Mouse (Mus musculus) 3T3-L1 (cell line): ENCODE results near the gene Cfap73.

Source experiments
- DNase-seq: peaks from one replicate; pipeline ENCODE4 v3.0.0-alpha.2; 2015; ENCODE audit warnings: low read depth, low spot score

Gene Cfap73

DNA sequence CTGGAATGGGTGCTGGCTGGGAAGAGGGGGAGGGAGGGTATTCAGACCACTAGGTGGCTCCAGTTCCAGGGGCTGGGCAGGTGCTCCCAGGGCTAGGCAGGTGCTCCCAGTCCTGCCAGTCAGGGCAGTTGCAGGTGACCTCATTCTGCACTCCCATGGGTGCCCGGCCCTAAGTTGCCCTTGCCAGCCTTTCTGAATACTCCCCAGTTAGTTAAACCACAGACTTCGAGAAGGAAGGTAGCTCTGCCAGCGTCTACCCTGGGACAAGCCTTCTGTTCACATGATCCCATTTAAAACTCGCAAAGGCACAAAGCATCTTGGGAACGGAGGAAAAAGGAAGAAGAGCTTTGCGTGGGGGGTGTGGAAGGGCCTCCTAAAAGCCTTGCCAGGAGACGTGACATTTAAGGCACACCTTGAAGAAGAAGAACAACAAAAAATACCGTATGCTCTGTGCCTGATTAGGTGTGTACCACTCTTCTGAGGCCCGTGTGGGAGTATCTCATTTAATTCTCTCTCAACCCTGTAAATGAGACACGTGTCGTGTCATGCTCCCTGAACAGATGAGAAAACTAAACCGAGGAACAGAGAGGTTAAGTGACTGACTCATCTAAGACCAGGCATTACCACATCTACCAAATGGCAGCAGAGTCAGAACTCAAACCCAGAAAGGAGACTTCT, 13.9 kb upstream of the Cfap73 start:
- no peak for DNase-seq

DNA sequence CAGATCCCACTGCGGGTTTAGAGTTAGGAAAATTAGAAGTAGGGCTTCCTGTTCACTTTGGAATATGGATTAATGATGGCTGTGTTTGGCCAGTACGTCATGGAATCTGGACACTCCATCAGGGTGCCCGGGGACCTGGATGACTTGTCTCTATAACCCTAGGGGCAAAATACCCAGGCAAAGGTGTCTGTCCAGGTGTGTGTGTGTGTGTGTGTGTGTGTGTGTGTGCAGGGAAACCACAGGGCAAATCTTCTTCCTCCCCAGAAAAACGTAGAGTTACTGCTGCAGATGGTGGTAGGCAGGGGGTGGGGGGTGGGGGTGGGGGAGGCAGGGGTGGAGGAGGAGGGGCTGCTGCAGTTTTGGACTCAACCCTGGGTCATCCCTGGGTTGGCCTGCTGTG, 13.3 kb upstream of the Cfap73 start:
- DNase-seq, result no peak

DNA sequence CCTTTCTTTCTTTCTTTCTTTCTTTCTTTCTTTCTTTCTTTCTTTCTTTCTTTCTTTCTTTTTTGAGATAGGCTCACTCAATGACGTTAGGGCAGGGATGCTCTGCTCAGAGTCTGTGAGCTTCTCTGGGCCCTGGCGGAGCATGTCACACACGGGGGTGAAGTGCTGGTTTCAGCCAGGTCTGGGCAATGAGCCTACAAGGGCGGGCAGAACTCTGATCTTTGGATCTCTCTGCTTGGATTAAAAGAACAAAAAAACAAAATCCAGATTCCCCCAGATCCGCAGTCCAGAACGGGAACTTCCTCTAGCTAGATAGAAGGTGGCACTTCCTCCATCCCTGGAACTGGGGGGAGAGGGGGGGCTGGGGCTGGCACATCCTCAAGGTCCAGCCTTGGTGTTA, 11.8 kb upstream of the Cfap73 start:
- no peak for DNase-seq

DNA sequence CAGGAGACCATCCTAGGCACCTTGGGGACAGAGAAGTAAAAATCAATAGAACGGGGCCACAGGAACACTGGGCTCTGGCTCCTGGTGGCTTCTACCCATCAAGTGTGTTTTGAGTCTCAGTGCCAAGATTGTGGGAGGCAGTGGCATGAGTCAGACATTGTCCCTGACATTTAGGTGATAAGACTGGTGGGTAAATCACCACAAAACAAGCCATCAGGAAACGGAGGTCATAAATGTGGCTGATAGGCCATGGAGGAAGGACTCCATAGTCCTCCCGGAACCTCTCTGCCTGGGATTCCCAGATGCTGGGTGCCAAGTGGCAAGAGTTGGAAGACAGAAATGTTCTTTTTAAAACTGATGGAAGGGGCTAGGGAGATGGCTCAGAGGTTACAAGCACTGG, 10.2 kb upstream of the Cfap73 start:
- peak; percentile 40 for DNase-seq

DNA sequence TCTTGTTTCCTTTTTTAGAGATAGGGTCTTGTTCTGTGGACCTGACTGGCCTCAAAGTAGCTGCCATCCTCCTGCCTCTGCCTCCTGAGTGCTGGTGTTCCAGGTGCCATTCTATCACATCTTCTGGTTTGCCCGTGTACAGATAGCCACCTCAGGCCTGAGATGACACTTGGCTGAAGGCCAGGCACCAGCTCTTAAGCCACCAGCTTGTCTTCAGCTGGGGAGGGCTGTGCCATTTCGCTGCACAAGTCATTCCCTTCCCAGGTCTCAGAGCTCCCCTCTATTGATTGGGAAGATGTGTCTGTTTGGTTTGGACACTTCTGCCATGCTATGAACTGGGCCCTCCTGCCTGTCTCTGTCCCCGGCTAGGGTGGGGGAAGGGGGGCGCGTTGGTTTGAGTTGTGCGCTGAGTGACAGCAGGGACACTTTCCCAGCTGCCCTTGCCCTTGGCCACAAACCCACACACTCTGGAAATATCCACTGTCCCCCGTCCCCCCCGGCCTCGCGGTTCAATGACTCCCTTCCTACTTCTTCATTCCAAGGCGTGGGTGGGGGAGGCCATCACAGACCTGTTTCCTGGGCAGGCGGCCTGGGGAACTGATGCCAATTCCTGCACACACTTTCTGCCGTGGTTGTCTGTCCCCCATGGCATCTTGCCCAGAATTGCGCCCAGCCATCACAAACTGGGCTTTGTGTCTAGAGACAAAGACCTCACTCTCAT, 9.5 kb upstream of the Cfap73 start:
- DNase-seq, result no peak

DNA sequence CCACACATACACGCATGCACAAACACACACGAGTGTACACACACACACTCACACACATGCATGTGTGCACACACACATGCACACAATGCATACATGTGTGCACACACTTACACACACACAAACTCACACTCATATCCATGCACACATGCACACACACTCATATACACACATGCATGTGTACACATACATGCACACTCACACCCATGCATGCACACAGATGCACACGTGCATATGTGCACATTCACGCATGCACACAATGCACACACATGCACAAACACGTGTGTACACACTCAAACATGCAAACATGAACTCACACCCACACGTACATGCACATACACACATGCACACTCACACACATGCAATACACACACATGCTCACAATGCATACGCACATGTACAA, 6.1 kb upstream of the Cfap73 start:
- no peak for DNase-seq

DNA sequence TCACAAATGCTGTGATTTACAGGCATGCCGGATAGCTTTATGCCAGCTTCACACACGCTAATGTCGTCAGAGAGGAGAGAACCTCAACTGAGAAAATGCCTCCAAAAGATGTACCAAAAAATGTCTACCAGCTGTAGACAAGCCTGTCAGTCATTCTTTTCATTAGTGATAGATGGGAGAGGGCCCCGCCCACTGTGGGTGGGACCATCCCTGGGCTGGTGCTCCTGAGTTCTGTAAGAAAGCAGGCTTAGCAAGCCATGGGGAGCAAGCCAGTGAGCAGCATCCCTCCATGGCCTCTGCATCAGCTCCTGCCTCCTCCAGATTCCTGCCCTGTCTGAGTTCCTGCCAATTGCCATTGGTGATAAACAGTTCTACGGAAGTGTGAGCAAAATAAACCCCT, 1.6 kb upstream of the Cfap73 start:
- DNase-seq, result no peak

DNA sequence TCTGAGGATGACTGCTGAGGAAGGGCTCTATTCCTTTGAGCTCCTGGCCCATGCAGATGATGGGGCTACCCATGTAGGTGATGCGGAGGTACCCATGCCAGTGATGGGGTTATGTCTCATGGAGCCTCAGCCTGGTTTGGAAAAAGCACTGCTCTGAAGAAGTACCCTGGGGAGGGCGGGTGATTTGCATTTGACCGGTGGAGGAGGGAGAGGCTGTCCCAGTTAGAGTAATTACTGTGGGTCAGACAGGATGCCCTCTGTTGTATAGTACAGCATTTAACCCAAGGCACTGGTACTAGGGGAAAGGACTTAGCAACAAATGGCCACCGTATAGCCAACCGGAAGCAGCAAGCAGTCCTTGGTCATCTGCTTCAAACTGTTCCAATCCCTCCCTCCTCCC, 825 bp upstream of the Cfap73 start:
- no peak for DNase-seq

DNA sequence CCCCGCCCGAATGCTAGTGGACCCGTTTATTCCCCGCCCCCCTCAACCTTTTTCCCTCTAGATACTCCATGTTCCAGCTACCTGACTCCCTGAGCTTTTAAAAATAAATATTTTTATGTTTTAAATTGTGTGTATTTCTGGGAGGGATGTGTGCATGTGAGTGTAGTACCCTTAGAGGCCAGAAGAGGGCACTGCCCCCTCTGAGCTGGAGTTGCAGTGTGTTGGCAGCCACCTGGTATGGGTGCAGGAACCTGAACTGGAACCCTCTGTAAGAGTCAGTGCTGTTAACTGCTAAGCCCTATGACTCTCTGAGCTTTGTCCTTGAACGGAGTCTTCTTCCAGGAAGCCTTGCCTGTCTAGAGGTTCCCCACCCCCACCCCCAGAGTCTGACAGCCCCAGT, 2.1 kb downstream of the Cfap73 start:
- DNase-seq, result no peak

DNA sequence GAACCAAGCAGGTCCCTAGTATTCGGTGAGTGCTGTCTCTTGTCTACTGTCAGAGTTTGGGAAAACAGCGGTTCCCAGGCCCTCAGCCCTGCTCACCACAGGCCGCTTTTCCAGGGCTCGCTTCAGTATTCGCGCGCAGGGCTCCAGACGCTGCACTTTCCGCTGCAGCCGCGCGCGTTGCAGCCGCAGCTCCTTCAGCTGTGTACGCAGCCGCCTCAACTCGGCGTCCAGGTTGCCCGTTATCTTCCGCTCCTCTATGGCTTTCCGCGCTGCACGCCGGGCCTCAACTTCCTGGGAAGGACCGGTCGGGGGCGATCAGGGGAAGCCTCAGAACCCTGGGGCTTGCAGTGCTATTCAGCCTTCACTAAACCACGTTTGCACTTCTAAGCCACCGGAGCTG, 2.9 kb downstream of the Cfap73 start:
- DNase-seq, result no peak

DNA sequence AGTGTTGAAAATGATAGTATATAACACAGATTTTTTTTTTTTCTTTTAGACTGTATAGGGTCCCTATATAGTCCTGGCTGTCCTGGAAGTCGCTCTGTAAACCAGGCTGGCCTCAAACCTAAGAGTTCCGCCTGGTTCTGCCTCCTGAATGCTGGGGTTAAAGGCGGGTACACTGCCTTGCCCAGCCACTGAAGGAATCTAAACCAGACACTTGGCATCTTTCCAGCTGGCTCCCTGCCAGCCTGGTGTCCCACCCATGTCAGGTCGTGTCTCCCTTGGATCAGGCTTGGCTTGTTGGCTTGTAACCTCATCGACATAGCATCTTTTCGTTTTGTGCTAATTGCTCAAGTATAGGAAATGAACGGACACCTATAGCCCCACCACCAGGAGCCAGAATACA, 5.4 kb downstream of the Cfap73 start:
- DNase-seq, result peak; percentile 35

DNA sequence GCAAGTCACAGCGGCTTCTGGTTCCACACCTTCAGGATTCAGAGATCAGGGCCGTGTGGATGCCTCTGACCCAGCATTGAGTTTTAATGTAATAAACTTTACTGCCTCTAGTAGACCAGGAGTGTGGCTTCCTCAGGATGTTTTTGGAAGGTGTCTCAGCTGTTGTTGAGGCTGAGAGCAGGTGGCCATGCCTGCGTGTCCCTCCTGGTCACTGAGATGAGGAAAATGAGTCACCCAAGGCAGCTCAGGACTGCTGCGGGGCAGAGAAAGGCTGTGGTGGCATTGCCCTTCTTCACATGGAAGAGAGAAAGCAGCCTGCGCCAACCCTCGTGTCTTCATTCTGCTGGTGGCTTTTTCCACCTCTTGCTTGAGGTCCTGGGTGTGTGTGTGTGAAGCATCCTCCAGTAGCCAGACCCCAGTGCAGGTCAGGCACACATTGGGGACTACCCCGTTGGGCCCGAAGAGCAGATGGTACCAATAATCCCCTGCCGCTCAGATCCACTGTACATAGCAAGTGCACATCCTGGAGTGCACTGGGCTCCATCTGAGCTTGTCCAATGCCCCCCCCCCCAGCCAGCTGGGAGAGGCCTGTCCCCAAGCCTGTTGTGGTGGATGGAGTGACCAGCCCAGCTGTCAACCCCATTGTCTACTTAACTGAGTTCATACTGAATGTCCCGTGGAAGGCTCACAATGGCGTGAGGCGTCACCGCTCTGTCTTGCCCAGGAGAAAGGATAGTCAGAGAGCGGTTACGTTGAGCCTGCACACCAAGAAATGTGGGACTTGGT, 6.3 kb downstream of the Cfap73 start:
- DNase-seq, result no peak

DNA sequence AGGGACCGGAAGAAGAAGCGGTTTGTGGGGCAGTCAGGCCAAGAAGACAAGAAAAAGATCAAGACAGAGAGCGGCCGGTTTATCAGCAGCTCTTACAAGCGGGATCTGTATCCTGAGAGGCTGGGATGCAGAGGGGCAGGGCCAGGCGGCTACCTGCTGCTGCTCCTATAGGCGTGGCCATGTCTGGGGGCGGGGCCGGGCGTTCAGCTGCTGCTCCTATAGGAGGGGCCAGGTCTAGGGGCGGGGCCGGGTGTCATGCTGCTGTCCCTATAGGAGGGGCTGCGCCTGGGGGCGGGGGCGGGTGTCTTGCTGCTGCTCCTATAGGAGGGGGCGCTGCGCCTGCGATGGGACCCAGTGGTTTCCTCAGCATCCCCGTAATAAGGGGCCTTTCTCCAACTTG, 7.6 kb downstream of the Cfap73 start:
- no peak for DNase-seq

DNA sequence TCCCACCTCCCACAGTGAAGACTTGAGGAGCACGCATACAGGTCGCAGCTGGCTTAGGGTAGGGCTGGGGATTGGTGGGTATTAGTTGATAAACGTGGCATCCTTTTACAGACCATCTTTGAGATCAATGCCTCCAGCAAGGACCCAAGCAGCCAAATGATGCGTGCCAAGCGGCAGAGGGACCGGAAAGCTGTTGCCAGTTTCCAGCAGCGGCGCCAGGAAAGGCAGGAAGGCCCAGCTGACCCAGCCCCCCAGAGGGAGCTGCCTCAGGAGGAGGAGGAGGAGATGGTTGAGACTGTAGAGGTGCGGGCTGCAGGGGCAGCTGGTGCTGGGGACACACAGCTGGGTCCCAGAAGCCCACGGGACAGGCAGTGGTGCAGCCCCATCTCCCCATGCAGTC, 9.6 kb downstream of the Cfap73 start:
- no peak for DNase-seq

DNA sequence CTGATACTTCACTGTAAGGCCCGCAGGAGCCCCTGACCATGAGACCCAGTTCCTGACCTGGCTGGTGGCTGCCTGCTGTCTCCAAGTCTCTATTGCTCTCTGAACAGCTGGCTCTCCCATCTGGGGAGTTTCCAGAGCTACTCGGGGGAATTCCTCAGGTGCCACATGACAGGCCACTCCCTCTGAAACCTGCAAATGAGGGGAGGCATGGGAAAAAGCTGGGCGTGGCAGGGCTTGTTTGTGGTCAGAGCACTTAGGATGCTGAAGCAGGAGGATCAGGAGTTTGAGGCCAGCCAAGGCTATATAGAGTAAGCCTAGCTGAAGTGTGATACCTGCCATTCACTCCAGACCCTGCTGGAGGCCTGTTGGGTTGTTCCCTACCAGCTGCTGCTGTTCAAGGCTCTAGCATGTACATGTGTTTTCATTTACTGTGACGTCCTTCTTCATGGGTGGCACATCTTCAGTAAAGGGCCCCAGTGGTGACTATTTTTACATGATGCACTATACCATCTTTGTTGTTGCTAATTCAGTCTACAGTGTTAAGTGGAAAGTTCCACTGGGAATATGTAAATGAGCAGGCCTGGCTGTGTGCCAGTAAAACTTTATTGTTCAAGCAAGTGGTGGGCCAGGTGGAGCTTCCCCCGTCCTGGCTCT, 11.7 kb downstream of the Cfap73 start:
- DNase-seq, result peak; percentile 49

DNA sequence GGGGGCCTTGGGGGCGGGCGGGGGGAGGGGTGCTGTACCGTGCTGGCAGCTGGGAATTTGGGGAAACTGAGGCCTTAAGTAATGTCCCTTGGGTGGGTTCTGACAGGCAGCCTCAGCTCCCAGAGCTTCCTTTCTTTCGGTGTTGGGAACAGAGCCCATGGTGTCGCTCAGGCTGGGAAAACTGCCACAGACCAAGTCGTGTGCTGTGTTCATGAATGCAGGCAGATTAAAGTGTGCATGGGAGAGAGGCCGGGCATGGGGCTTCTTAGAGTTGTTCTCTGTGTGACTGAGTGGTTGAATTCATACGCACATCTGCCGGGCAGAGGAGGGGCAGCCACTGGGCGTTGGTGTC, 12.2 kb downstream of the Cfap73 start:
- no peak for DNase-seq

DNA sequence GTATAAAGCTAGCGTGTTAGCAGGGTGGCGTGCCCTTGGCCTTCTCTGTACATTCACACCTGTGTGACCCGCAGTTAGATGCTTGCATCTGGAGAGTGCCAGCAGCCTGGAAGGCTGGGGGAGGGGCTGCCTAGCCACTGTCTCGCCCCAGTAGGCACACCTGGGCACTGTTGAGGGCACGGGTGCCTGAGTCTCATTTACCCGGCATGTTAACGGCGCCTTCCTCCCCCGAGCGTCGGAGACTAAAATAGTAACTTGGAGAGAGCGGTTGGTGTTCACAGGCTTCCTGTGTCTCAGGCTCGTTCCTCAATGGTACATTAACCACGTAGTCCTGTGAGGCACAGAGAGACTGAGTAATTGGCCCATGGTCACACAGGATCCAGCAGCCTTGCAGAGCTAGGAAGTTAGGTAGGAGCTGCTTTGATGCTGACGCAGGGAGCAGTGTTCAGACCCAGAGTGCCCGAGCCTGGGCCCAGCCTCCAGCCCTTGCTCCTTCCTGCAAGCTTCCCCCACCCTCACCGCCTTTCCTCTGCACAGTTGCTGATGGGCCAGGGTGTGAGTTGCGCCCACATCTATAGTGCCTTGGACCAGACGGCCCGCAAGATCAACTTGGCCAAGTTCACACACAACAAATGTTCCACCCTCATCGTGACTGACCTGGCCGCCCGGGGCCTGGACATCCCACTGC, 12.8 kb downstream of the Cfap73 start:
- DNase-seq, result no peak

DNA sequence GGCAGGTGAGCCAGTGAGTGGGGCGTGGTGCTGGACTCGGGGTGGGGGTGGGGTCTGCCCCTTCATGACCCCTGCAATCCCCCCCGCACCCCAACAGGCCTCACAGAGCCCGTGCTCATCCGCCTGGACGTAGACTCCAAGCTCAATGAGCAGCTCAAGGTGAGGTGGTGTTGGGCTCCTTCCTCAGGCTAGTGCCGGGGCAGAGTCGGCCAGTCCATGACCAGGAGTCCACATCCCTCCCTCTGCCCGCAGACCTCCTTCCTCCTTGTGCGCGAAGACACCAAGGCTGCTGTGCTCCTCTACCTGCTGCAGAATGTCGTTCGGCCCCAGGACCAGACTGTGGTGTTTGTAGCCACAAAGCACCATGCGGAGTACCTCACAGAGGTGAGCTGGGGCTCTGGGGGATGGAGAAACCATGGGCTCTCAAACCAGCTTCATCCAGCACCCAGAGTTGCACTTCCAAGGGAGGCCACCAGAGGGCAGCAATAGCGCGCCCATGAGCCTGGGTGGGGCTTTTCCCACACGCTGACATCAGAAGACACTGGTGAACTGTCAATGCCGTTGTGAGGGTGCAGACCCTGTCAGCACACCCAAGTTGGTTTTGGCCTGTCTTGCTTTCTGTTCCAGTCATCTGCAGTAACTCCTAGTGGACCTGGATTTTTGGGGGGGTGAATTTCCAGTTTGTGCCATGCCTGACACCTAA, 13.5 kb downstream of the Cfap73 start:
- peak; percentile 91 for DNase-seq

DNA sequence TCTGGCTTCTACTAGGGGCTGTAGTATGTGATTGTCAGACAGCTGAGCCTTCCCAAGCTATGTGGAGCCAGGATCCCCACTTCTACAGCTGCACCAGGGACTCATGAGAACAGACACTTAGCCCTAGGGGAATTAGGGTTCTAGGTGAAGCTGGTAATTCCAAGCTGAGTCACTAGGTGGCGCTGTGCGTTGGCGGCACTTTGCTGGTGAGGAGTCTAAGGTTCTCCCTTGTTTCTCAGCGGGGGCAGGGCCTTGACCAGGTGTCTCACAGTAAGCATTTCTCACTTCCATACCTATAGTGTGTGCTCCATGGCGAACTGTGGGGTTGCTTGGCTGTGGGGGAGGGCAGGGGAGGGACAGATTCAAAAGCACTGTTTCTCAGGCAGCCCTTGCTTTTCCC, 14.8 kb downstream of the Cfap73 start:
- DNase-seq, result peak; percentile 82

DNA sequence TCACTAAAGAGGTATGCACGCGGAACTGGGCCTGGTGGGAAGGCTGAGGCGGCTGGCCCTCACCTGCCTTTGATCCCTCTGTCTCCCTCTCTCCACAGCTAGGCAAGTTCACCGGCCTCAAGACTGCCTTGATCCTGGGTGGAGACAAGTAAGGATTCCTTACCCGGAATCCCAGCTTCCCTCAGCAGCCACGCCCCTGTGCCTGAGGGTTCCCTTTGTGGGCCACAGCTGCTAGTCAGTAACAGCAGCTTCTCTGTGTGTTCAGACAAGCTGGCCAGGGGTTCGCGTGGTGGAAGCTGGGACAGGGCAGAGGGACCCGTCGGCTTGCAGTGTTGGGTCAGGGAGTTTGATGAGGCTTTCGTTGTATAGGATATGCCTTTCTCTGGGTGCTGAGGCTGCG, 15.3 kb downstream of the Cfap73 start:
- peak; percentile 11 for DNase-seq

DNA sequence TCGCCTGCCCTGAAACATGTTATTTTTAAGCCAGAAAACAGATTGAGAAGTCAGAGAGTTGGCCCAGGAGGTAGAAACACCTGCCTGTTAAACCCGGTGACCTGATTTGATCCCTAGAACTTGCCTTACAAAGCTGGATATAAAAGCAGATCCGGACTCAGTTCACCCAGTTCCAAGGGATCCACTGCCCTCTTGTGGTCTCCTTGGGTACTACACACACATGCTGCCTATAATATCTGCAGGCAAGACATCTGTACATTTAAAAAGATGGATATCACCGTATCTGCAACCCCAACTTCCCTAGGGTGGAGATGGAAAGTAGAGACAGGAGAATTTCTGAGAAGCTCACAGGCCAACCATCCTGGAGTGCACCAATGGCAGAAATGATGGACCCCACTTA, 18.1 kb downstream of the Cfap73 start:
- peak; percentile 76 for DNase-seq
